Mouse (Mus musculus) v-Abl transformed pro-B cells (cell line): ENCODE results near the gene Gm17409.

Experiments
- in situ Hi-C, 2 experiments: fragments of 400-800 bp; cut with MboI; formaldehyde crosslinking; loops; one replicate each; pipeline ENCODE4 v1.15.1; 2025; ENCODE audit not compliant: unreplicated experiment in 2 of 2

The Gm17409 gene

DNA sequence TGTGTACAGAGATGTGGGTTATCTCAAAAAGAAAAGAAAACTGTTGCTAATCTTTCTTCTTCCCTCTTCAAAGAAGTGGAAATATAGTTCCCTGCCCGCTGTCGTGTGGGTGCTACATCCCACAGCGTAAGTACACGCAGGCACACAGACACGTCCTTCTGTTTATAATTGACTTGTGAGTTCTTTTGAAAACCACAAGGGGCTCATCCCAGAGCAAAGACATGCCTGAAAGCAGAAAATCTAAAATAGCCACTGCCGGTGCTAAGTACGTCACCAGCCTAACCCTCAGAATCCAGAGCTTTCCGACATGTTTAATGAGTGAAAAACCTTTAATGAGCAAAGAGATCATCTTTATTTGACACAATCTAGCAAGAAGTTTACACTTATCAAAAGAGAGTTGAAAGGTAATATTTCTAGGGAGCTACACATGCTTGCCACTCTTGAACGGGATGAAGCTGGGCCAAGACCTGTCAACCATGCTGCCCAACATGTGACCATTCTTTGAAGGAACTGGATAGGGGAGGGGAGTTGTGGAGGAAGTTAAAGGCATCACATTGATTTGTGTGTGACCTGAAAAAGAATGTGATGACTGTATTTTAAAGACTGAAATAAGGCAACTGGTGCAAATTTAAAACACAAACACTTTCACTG, 11.7 kb downstream of the Gm17409 start:
- in situ Hi-C loops, result no loop called here

DNA sequence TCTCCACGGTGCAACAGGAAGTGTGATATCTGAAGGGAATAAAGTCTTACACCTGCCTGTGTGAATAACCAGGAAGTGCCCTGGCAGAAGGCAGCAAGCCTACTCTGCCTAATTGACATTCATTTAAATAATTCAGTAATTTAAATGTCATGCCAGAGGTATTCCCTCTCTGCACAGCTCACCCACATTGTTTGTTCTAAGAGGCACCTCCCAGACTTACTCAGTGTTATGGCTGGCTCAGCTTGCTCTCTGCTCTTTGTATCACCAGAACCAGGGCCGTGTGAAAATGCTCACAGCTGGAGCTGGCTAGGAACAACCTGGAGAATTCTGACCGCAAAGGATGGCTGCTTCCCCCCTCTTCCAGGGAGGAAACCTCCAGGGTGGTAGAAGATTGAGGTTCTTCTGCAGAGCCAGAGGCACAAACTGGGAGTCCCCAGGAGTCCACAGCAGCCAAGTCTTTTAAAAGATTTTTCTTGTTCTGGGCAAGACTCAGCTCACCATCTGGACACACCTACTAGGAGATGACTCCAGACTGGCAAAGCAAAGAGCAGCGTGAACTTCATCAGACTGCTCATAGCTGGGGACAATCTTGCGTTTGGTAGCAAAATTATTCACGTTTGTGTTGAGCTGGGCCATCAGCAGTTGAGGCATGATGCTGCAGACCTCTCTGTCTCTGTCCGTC, 14.5 kb downstream of the Gm17409 start:
- in situ Hi-C loops, result no loop called here

DNA sequence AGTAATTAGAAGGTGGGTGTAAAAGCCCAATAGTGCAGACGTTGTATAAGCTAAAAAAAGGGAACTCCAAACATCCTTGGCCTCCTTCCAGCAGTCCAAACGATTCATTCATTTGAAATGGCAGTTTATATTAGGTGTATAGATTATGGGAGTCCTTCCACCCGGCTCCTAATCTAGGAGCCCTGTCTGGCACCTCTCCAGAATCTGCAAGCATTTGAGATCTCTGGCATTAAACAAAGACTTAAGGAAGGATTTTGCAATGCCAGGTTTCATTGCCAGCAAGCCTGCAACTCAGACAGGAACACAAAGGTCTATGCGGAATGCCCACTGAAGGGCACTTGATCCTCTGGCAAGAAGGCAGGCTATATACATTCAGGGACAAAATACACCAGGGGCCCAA, 15.2 kb downstream of the Gm17409 start:
- in situ Hi-C loops, result no loop called here

DNA sequence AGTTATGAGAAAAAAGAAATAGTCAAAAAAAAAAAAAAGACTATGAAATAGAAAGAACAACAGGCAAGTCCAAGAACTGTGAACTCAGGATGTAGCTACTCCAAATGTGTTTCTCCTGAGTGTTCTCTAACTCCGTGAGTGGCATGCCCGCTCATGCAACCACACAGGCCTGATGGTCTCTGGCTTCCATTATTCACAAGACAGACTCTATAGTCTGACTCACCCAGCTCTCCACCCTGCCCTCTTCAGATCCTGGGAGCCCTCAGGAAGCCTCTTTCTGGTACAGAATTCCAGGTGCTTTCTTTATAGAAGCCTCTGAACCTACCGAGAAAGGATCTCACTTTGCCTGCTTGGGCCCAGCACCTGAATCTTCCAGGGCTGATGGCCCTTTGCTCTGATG, 15.8 kb downstream of the Gm17409 start:
- in situ Hi-C loops, result no loop called here

DNA sequence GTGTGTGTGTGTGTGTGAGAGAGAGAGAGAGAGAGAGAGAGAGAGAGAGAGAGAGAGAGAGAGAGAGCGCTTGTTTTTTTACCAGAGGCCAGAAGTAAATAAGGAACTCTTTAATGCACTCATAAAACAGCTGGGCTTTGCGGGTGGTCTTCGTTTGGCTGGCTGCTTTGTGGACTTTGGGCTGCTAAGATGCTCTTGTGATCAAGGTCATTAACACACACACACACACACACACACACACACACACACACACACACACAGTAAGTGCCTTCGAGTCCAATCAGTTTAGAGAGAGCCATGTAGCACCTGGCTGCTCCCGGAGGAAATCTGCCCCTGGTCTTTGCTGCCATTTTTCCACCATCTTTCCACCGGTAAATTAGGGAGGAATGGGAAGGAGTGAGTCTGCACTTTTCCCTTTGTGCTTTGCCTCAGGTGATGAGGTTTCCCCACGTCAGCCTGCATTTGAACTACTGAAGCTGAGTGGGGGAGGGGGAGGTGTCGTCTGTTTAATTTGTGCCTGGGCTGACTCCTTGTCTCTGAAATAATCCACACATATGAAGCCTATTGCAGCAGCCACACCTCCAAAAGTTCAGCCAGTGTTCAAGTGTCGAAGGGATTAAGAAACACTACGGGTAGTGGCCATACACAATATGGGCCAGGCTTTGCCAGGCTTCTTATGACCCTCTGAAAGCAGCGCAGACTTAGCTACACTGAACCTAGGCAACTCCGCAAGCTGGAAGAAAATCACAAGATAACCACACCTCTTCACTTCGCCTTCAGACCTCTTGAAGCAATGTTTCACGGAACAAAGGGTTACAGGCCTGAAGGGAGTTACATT, 16.7 kb downstream of the Gm17409 start:
- in situ Hi-C loops, result no loop called here

DNA sequence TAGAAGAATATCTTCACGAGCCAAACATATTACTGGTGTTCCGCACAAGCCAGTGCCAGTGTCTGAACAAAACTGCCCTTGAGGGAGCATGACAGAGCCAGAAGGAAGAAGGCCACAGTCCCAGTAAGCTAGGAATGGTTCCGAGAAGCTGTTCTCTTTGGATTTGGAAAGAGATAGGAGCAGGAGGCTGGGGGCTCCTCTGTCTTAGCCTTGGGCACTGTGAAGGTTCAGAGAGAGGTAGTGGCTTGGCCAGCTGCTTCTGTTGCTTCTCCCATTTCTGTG, 17.3 kb downstream of the Gm17409 start:
- in situ Hi-C loops, result no loop called here

DNA sequence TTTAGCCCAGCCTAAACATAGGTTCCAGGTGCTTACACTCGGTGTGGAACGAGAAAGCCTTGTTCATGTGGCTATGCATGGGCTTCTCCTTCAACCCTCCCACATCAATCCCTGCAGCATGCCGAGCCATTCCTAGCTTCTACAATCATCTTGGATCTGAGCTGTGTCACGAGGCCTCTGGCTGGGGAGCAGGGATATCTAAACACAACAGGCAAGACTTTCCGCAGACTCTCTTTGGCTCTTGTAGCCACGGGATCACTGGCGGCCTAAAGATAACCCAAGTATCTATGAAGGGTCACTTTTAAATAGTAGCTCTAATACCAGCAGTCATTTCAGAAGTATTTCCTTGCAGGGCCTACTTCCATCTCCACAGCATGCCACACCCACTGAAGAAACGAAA, 18.5 kb downstream of the Gm17409 start:
- in situ Hi-C loops, result no loop called here

DNA sequence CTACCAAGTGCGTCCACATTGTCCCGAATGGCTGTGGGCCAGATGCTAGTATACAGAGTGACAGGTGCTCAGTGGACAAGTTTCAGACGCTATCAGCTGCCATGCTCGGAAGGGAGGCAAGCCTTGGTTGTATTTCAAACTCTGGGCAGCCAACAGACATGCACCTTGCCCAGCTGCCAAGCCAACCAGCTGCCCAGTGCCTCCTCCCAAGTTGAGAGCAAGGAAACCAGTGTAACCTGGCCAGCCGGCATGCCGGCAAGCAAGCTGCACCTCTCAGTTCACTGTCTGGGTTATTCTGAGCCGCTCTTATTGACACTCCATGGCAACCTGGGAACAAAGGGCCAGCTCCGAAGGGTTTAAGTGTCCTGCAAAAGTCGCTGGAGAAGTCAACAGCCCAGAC, 19.4 kb downstream of the Gm17409 start:
- in situ Hi-C loops, result no loop called here

DNA sequence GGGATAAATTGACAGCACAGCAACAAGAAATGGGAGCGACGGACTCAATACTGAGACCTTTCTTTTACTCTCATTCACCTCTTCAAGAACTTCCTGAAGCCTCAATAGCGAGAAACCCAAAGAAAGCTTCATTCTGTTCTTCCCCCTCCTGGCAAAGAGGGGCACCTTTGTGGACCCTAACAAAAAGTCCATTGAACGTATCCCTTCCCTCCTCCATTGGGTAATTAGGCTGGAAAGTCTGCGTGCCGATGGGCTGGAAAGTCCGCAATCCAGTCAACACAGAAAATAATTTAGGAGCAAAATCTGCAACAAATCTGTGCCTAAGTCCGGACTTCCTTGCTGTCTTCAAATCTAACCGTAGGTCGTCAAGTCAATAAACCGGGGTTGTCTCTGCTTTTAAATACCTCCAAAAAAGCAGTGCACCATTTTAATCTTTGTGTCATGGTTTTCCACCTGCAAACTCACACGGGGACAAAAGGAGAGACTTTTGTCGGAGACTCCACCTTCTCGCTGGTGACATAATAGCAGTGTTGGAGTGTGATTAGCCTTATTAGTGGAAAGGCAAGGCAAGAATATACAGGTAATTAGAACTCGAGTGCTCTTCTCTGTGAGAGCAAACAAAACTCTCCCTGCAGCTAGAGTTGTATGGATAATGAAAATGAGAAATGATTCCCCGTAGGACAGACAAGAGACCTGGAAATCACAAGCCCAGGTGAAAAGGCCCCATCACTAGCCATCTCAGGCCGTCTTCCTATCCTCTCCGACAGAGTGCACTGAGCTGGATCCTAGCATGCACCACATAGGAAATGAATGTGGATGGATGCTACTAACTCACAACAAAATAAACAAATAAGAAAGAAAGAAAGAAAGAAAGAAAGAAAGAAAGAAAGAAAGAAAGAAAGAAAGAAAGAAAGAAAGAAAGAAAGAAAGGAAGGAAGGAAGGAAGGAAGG, 24.0 kb downstream of the Gm17409 start:
- in situ Hi-C loops, result no loop called here

DNA sequence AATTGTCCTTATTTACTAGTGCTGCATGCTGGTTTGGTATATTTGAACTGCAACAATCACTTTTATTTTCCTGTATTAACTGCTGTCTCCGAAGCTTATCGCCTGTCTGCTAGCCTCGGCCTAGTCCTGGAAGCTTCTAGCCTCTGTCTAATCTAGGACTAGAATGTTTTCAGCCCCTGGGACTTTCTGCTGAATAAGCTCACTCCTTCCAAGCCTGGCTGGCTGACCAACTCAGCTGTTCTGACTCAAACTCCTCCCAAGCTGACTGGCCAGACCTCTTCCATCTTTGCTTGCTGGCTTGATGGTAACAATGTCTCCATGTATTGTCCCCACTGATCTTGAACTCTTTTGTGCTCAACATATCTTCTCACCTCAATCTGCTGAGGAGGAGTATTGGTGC, 25.4 kb downstream of the Gm17409 start:
- in situ Hi-C loops, result no loop called here

DNA sequence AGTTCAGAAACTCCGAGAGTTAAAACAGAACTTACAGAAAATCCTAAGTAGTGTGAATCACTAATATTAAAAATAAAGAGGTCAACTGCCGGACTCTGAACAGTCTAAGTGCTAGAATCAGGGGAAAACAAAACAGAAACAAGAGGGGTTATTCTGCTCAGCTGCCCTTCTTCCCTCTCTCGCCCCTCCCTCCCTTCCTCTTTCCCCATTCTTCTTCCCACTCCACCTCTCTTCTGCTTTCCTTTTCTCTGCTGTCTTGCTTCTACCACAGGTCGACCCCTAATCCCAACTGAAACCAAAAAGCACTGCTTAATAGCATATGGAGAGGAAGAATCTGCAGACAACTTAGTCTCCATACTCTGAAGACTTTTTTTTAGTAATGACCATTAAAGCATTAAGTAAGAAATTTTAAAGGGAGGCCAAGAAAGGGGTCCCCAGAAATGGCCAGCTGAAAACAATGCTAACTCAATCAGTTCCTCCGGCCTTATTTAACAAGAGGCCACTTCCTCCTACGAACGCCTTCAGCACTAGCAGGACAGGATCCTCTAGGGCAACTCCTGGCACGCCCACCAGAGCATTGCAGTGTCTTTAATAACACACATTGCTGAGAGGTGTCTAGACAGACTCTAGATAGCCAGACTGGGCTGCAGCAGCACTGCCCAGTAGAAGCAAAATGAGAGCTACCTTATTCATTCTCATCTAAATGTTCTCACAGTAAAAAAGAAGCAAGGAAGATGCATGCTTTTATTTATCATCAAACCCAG, 26.9 kb downstream of the Gm17409 start:
- in situ Hi-C loops, result no loop called here

DNA sequence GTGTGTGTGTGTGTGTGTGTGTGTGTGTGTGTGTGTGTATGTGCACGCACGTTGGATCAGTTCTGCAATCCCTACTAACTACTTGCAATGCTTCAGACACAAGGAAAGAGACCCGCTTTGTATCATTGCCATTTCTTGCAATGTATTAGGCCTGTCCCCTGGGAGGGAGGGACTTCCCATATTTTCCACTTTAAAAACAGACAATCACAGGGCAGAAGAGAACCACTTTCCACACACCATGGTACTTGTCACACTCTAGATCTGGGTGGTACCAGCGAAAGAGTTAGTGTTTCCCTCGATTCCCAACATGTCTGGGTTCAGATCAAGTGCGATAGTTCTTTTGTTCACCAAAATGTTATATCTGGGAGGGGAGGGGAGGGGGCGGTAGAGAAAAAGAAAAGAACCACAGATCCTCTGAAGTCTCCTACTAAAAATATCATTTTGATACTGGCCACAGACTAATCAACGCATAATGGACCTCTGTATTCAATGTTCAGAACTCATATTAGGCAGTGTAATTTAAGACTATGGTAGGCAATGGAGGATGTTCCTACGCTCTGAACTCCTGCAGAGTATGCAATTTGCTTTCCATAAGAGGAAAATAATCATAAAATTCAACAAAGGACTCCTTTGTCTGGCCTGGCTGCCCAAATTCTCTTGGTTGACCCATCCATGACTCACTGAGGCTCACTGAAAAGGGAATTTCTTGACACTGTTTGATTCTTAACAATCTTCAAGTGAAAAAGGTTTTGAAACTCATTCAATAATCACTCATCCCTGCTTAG, 35.6 kb downstream of the Gm17409 start:
- in situ Hi-C loops, result no loop called here

DNA sequence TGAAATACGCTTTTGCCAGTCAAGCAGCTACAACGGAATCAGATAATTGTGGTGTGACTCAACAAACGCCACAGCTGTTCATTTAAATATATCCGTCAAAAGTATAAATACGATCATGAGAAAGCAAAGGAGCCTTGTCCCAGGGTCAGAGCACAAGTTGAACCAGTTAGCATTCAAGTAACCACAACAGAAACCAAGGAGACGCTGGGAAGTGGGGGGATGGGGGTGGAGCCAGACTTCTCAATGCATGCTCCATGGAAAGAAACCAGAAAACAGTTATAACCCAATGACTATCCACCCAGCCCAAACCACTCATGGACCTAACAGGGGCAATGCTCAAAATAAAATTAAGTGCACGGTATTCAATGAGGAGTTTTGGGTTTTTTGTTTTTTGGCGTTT, 40.3 kb downstream of the Gm17409 start:
- in situ Hi-C loops, result no loop called here

DNA sequence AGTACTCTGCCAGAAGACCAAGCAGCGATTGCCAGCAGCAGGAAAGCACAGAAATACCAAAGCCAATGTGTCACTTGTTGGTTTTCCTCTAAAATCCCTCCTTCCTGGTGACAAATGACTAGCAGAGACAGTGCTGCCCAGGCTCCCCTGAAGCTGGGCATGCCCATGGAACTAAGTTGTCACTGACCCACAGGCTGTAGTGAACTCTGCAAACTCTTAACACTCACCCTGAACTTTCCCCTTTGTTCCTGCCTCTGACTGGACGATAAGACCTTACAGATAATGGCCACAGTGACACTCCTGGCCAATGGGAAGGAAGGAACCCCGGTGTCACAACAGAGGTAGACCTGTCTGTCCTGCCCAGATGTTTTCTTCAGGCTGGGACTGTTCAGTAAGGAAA, 43.3 kb downstream of the Gm17409 start:
- in situ Hi-C loops, result no loop called here

DNA sequence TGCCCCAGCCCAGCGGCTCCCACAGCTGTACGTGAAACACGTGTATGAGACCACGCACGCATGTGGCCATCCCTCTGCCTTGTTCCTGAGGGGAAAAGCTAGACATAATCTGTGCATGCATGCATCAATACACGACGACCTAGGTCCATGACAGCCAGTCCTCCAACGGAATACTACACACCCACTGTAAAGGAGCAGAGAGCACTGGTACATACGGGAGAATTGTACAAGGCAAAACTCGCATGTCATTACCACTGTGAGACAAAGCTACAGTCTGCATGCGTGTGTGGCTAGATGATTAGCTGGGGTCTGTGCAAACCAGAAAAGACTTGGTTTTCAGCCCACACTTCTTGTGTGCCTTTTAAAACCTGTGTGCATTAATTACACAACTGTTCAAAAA, 44.6 kb downstream of the Gm17409 start:
- in situ Hi-C loops, result no loop called here

DNA sequence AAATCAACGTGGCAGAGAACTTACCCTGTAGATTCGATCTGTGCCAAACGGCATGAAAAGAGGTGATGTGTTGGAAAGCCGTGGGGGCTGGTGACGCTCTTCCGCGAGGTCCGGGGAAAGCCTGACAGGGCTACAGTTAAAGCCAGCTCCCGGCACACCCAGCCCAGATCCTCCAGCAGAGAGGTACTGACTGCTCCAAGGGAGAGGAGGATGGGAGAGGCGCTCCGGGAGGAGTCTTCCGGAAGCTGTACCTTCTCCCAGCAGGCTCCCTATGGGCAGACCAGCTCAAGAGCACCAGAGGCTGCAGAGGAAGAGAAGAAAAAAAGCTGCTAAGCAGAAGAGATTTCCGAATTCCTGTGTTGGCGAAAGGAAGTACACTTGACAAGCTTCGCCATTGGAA, 46.1 kb downstream of the Gm17409 start:
- in situ Hi-C loops, result no loop called here

DNA sequence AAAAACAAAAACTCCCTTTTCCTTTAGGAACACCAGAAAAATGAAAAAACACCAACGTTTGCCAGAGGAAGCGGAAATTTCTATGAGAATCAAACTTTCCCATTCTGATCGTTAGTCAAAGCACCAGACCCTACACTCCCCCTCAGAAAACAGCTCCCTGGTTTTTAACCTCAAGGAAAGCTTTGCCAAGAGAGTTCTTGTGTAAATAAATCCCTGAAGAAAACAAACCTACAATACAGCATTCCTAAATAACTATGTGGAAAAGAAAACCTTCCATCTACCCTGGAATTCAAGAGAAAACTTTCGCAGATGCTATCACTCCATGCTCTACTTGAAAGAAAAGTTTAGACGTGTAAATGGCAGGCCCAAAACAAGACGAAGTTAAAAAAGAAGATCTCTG, 47.0 kb downstream of the Gm17409 start:
- in situ Hi-C loops, result no loop called here

DNA sequence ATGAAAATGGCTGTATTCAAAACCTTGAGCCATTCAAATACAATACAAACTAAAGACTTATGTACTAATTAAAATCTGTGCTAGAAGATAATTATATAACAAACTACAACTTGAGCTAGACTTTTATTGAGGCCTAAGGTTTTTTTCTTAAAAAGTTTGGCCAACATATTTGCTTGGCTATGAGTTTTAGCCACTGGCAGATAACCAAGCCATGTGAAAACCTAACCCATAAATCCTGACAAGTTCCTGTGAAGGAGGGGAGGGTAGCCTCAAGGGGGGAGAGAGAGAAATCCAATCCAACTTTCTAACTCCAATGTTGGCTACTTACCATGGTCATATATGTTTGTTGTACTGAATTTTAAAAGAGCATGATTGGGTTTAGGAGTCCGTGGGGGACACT, 48.6 kb downstream of the Gm17409 start:
- in situ Hi-C loops, result no loop called here
